Mouse (Mus musculus) brain, embryonic 14.5 days (tissue): ENCODE measurements around the gene Mrgpra6.

ENCODE experiments used
- CTCF ChIP-seq: fragments of 200-500 bp; IDR thresholded peaks from 2 replicates; pipeline ENCODE4 v1.5.1; 2012; ENCODE audit warnings: inconsistent platforms, mild to moderate bottlenecking, moderate library complexity, borderline replicate concordance; ENCODE audit not compliant: insufficient read depth, insufficient read length; ENCODE audit errors: extremely low read depth
- POLR2A ChIP-seq: fragments of 200-500 bp; IDR thresholded peaks from 2 replicates; pipeline ENCODE4 v1.6.1; 2012; ENCODE audit warnings: mild to moderate bottlenecking, inconsistent platforms, borderline replicate concordance; ENCODE audit not compliant: poor library complexity, insufficient read depth, insufficient read length, severe bottlenecking; ENCODE audit errors: extremely low read depth

GRCm38 (mm10) chr7:47139823-47140325 lies 64.8 kb downstream of the Mrgpra6 start:
- no peak for TF ChIP-seq CTCF
- no peak for TF ChIP-seq POLR2A
